Comparison of ENCODE assay signal across 8 mouse cellular contexts in the genomic region with DNA sequence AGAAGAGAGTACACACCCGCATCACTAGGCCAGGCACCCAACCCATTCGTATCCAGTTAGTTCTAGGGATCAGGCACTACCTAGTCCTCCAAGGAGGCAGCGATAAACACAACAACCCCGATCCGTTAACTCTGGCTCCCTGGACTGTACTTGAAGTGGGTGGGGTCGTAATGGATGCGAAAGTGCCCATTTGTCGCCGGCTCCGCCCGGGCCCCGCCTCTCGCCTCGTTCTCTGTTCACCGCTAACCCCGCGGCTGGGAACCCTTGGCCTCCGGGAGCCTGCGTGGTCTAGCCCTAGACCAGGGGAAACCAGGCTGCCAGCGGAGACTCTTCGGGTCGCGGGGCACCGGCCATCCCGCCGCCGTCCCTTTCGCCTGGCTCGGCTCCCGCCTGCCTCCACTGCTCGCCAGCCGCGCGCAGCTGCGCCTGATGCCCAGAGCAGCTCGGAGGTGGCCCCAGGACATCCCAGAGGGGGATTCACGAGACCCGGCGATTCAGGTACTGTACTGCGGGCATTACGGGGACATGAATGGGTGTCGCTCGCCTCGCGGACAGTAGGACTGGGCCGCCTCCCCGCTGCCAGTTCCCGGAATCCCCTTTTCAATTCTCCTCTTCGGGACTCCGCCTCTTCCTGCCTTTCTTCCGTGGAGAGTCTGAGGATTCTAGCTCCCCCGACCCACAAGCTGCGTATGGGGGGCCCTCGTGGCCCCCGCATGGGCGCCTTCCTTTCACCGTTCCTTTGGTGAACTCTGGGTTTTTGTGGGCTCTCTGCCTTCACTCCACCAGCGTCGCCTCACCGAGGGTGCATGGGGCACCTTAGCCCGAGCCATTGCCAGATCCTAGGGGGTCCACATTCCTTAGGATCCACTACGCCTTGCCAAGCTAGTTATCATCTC. TPM values are rescaled to one million over a fixed set of nuclear protein-coding genes. Genes with fewer than 3 reads are reported as not detected.
DNase-seq lines count a peak whose midpoint lies in the region; ATAC-seq and TF ChIP-seq lines count a peak whose summit lies in the region.

Gene Ifnar2 (plus strand): TSS at position 207 of the 896 bp plus-strand sequence.

- H3K36me3 ChIP-seq in heart, embryonic 11.5 days (ENCODE audit: control insufficient read depth, insufficient read depth, low read length) = peaks cover 3% of the 10 kb centered on the region; the same call in 1 of the 2 replicates
- peaks cover 4% of the 10 kb centered on the region for H3K36me3 ChIP-seq in kidney, embryonic 16.5 days (ENCODE audit: insufficient read depth, low read length)
- peaks cover 2% of the 10 kb centered on the region for H3K36me3 ChIP-seq in liver, embryonic 11.5 days (ENCODE audit: control insufficient read depth, insufficient read depth, low read length)
- no peaks in the 10 kb centered on the region for H3K36me3 ChIP-seq in stomach, embryonic 14.5 days (ENCODE audit: control insufficient read depth, insufficient read depth, low read length)

- DNase-seq in B cell, adult 2 months = peak; percentile 76 to 79
- DNase-seq in liver, embryonic 11.5 days (ENCODE audit: low spot score) = peak; percentile 85
- peak; percentile 73 for DNase-seq in naive thymus-derived CD4-positive, alpha-beta T cell, adult 2 months (ENCODE audit: low read depth)

- H3K4me3 ChIP-seq in bone marrow macrophage, adult 2 months (ENCODE audit: insufficient read depth, low read length) = peak within 1 kb of the TSS; percentile 98
- peak within 1 kb of the TSS; percentile 86 for H3K4me3 ChIP-seq in heart, embryonic 11.5 days (ENCODE audit: low read depth, low read length)
- H3K4me3 ChIP-seq in kidney, embryonic 16.5 days (ENCODE audit: low read length) = peak within 1 kb of the TSS; percentile 76
- peak within 1 kb of the TSS; percentile 96 for H3K4me3 ChIP-seq in liver, embryonic 11.5 days (ENCODE audit: low read depth, low read length)
- H3K4me3 ChIP-seq in stomach, embryonic 14.5 days (ENCODE audit: low read depth, low read length) = peak within 1 kb of the TSS; percentile 85

- no peak; the same call in 1 of the 2 replicates for TF ChIP-seq POLR2A in bone marrow macrophage, adult 2 months (IDR thresholded peaks at IDR 0.05; ENCODE audit: borderline replicate concordance, low read depth, low read length)

- H3K27me3 ChIP-seq in heart, embryonic 11.5 days (ENCODE audit: control insufficient read depth, insufficient read depth, low read length) = no peaks in the 10 kb centered on the region
- H3K27me3 ChIP-seq in kidney, embryonic 16.5 days (ENCODE audit: insufficient read depth, low read length) = no peaks in the 10 kb centered on the region
- no peaks in the 10 kb centered on the region for H3K27me3 ChIP-seq in liver, embryonic 11.5 days (replicated peaks; ENCODE audit: control insufficient read depth, insufficient read depth, low read length)
- H3K27me3 ChIP-seq in stomach, embryonic 14.5 days (ENCODE audit: control insufficient read depth, insufficient read depth, low read length) = no peaks in the 10 kb centered on the region

- H3K4me1 ChIP-seq in bone marrow macrophage, adult 2 months (ENCODE audit: control insufficient read depth, insufficient read depth, low read length) = peaks cover 8% of the 10 kb centered on the region
- peaks cover 5% of the 10 kb centered on the region for H3K4me1 ChIP-seq in heart, embryonic 11.5 days (ENCODE audit: control insufficient read depth, insufficient read depth, low read length)
- H3K4me1 ChIP-seq in kidney, embryonic 16.5 days (ENCODE audit: insufficient read depth, low read length) = peaks cover 14% of the 10 kb centered on the region
- peaks cover 16% of the 10 kb centered on the region for H3K4me1 ChIP-seq in liver, embryonic 11.5 days (replicated peaks; ENCODE audit: control insufficient read depth, insufficient read depth, low read length)
- H3K4me1 ChIP-seq in stomach, embryonic 14.5 days (ENCODE audit: control insufficient read depth, insufficient read depth, low read length) = 0 out of 2 replicates have a peak, but pooled peaks cover 5% of the 10 kb centered on the region

- ATAC-seq in erythroblast, adult 5-6 weeks (replicated peaks; ENCODE audit: low FRiP score, poor library complexity, severe bottlenecking) = peak; percentile 93
- ATAC-seq in heart, embryonic 11.5 days (replicated peaks; ENCODE audit: insufficient number of reproducible peaks, low FRiP score, low TSS enrichment) = peak; percentile 92
- ATAC-seq in kidney, embryonic 16.5 days (ENCODE audit: low FRiP score, low TSS enrichment) = peak; percentile 95
- peak; percentile 94 for ATAC-seq in liver, embryonic 11.5 days (replicated peaks; ENCODE audit: low FRiP score)
- peak; percentile 92 for ATAC-seq in stomach, embryonic 14.5 days (ENCODE audit: insufficient number of reproducible peaks, insufficient read depth, low FRiP score, low read depth)

- under 1% methylated on average over 62 of the region's 62 CpGs for WGBS in heart, embryonic 11.5 days (ENCODE audit: insufficient replicate concordance)
- WGBS in kidney, embryonic 16.5 days = under 1% methylated on average over 62 of the region's 62 CpGs
- WGBS in liver, embryonic 11.5 days = under 1% methylated on average over 62 of the region's 62 CpGs
- WGBS in stomach, embryonic 14.5 days = under 1% methylated on average over 62 of the region's 62 CpGs

- H3K27ac ChIP-seq in bone marrow macrophage, adult 2 months (ENCODE audit: insufficient read depth, low read depth, low read length) = peak within 1 kb of the TSS; percentile 98
- peak within 1 kb of the TSS; percentile 96 for H3K27ac ChIP-seq in heart, embryonic 11.5 days (ENCODE audit: low read depth, low read length)
- peak within 1 kb of the TSS; percentile 93 for H3K27ac ChIP-seq in kidney, embryonic 16.5 days (ENCODE audit: low read length)
- peak within 1 kb of the TSS; percentile 98 for H3K27ac ChIP-seq in liver, embryonic 11.5 days (ENCODE audit: low read depth, low read length)
- H3K27ac ChIP-seq in stomach, embryonic 14.5 days (ENCODE audit: low read length) = peak within 1 kb of the TSS; percentile 89

- no peak for TF ChIP-seq CTCF in bone marrow macrophage, adult 2 months (IDR thresholded peaks at IDR 0.05; ENCODE audit: low read depth, low read length)

- no peaks in the 10 kb centered on the region for H3K9me3 ChIP-seq in heart, embryonic 11.5 days (replicated peaks; ENCODE audit: control insufficient read depth, low read length)
- peaks cover 6% of the 10 kb centered on the region; the same call in 1 of the 2 replicates for H3K9me3 ChIP-seq in kidney, embryonic 16.5 days (ENCODE audit: low read length)
- H3K9me3 ChIP-seq in liver, embryonic 11.5 days (ENCODE audit: control insufficient read depth, low read length) = no peaks in the 10 kb centered on the region
- no peaks in the 10 kb centered on the region for H3K9me3 ChIP-seq in stomach, embryonic 14.5 days (ENCODE audit: control insufficient read depth, low read depth, low read length)

- peak within 1 kb of the TSS; percentile 97 for H3K9ac ChIP-seq in heart, embryonic 11.5 days (ENCODE audit: low read depth, low read length)
- peak within 1 kb of the TSS; percentile 94 for H3K9ac ChIP-seq in kidney, embryonic 16.5 days (replicated peaks; ENCODE audit: low read length)
- H3K9ac ChIP-seq in liver, embryonic 11.5 days (ENCODE audit: low read depth, low read length) = peak within 1 kb of the TSS; percentile 98
- H3K9ac ChIP-seq in stomach, embryonic 14.5 days (replicated peaks; ENCODE audit: low read depth, low read length) = peak within 1 kb of the TSS; percentile 84

- H3K4me2 ChIP-seq in heart, embryonic 11.5 days = peak within 1 kb of the TSS; percentile 83
- H3K4me2 ChIP-seq in kidney, embryonic 16.5 days (replicated peaks; ENCODE audit: low read depth, low read length) = peak within 1 kb of the TSS; percentile 62
- H3K4me2 ChIP-seq in liver, embryonic 11.5 days = peak within 1 kb of the TSS; percentile 91
- H3K4me2 ChIP-seq in stomach, embryonic 14.5 days (replicated peaks; ENCODE audit: low read depth, low read length) = peak within 1 kb of the TSS; percentile 62

RNA-seq across cellular contexts. Expression of gene Ifnar2, which starts in this region (rescaled TPM):
- polyA plus RNA-seq in bone marrow macrophage, adult 2 months (2012; ENCODE audit: insufficient read depth, insufficient read length, missing spikeins) = 237 and 238 TPM in 2 replicates
- total RNA-seq in erythroblast, adult 5-6 weeks (2015; ENCODE audit: low replicate concordance) = 126 and 156 TPM in 2 replicates
- total RNA-seq in erythroblast, adult 5-6 weeks (2017; ENCODE audit: low replicate concordance) = 132 and 164 TPM in 2 replicates
- polyA plus RNA-seq in heart, embryonic 11.5 days (2014; fragmentation: Nextera tagmentation; extraction: Ambion mirVana) = 53.9 and 55.6 TPM in 2 replicates
- 55.5 and 56.2 TPM in 2 replicates for polyA plus RNA-seq in kidney, embryonic 16.5 days (2015; fragmentation: Nextera tagmentation; extraction: Ambion mirVana)
- 66.7 and 70.9 TPM in 2 replicates for polyA plus RNA-seq in liver, embryonic 11.5 days (2014; fragmentation: Nextera tagmentation; extraction: Ambion mirVana)
- polyA plus RNA-seq in stomach, embryonic 14.5 days (2014; fragmentation: Nextera tagmentation; extraction: Ambion mirVana) = 50.8 and 51.3 TPM in 2 replicates

Comparison
In these comparisons a context has a peak if more than half of its experiments do, and no peak if none do; other contexts are left out.
1. Peak in every context shown above with its lines: DNase-seq, ATAC-seq, H3K4me3 ChIP-seq and H3K27ac ChIP-seq.